Mouse (Mus musculus): ENCODE data around the gene Grasp. TPM values are rescaled to one million over a fixed set of nuclear protein-coding genes. Genes with fewer than 3 reads are reported as not detected.
A peak's percentile ranks its signal among the peaks of the same experiment; 100 is the strongest.

Gene Grasp
- polyA plus RNA-seq, 1 experiment from 2014 or later, result 0.35 TPM

DNA sequence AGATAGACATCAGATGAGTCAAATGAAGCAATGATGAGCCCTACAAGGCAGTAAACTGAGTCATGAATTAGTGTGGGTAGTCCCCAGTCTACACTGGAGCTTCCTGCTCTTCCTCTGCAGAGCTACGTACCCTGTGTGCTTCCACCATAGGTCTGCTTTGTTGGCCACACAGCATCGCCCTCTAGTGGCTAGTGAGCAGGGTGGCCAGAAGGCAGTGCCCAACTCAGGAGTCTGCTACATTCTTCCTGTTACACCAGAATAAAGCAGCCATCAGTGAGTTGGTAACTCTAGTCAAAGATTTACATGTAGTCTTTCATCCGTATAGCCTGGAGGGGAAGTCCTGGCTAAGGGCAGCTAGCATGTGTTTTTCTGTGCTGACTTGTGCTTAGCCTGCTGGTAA, 25.8 kb upstream of the Grasp start:
- Histone ChIP-seq H3K4me3 (ENCODE audit: low read depth, low read length) (no peak overlapping the region), H3K36me3 (replicated peaks; ENCODE audit: insufficient read depth, low read length) (peaks cover 29% of the 10 kb centered on the region), H3K4me1 (ENCODE audit: insufficient read depth) (peaks cover 25% of the 10 kb centered on the region), H3K9me3 (ENCODE audit: low read length) (no peaks in the 10 kb centered on the region), H3K9ac (replicated peaks) (no peak overlapping the region), H3K27me3 (ENCODE audit: insufficient read depth, low read length) (no peaks in the 10 kb centered on the region), H3K27ac (ENCODE audit: low read depth) (no peak overlapping the region), H3K4me2 (ENCODE audit: low read depth, low read length) (no peak overlapping the region)
- TF ChIP-seq CTCF (IDR thresholded peaks at IDR 0.05; ENCODE audit: low read depth), result peak; percentile 93
- TF ChIP-seq EP300 (IDR thresholded peaks at IDR 0.05; ENCODE audit: low read depth), result no peak
- DNase-seq (peak; percentile 72), ATAC-seq (peak; percentile 71)
- 9% methylated on average over 3 of the region's 3 CpGs for WGBS (ENCODE audit: insufficient replicate concordance)

DNA sequence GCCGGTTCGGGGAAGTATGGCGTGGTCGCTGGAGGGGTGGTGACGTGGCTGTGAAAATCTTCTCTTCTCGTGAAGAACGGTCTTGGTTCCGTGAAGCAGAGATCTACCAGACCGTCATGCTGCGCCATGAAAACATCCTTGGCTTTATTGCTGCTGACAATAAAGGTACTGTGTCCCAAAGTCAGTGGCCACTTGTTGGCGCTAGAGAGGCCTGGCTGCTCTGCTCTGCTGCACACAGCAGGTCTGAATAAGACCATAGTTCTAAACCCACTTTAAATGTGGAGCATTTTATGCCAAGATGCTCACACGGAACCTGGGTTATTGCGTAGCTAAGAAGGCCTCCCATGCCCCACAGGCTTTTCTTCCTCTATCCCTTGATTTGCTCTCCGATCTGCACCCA, 25.1 kb upstream of the Grasp start:
- Histone ChIP-seq H3K9ac (replicated peaks) (no peak overlapping the region), H3K9me3 (ENCODE audit: low read length) (no peaks in the 10 kb centered on the region), H3K4me2 (ENCODE audit: low read depth, low read length) (no peak overlapping the region), H3K4me3 (ENCODE audit: low read depth, low read length) (no peak overlapping the region), H3K27me3 (ENCODE audit: insufficient read depth, low read length) (no peaks in the 10 kb centered on the region), H3K36me3 (replicated peaks; ENCODE audit: insufficient read depth, low read length) (peaks cover 29% of the 10 kb centered on the region), H3K27ac (ENCODE audit: low read depth) (no peak overlapping the region), H3K4me1 (ENCODE audit: insufficient read depth) (peaks cover 20% of the 10 kb centered on the region)
- 87% methylated on average over 14 of the region's 14 CpGs for WGBS (ENCODE audit: insufficient replicate concordance)
- no peak for ATAC-seq
- DNase-seq, result no peak
- TF ChIP-seq CTCF (IDR thresholded peaks at IDR 0.05; ENCODE audit: low read depth) (peak; percentile 46), EP300 (IDR thresholded peaks at IDR 0.05; ENCODE audit: low read depth) (no peak)

DNA sequence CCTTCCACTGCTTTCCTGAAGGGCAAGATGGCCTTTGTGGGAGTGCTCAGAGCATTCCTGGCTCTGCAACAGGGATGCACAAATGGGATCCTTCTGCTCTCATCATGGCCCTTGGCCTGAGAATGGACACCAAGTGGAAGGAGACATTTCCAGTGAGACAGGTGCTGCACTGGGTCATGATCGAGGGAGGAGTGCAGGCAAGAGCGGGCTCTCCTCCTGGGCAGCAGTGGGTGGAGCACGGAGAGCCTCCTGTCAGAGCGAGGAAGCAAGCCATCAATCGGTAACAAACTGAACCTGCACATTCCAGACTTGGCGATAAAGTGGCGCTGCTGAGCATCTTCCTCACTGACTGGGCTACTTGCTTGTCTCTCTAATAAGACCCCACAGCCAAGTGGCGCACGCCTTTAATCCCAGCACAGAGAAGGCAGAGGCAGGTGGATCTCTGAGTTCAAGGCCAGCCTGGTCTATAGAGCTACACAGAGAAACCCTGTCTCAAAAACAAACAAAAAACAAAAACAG, 23.2 kb upstream of the Grasp start:
- TF ChIP-seq EP300 (IDR thresholded peaks at IDR 0.05; ENCODE audit: low read depth) (no peak), CTCF (IDR thresholded peaks at IDR 0.05; ENCODE audit: low read depth) (no peak)
- H3K36me3 ChIP-seq (replicated peaks; ENCODE audit: insufficient read depth, low read length), result peaks cover 34% of the 10 kb centered on the region
- no peak overlapping the region for H3K4me2 ChIP-seq (ENCODE audit: low read depth, low read length)
- H3K9me3 ChIP-seq (ENCODE audit: low read length), result no peaks in the 10 kb centered on the region
- no peak for ATAC-seq
- no peak for DNase-seq
- peaks cover 2% of the 10 kb centered on the region; the same call in 1 of the 2 replicates for H3K4me1 ChIP-seq (ENCODE audit: insufficient read depth)
- WGBS (ENCODE audit: insufficient replicate concordance), result 90% methylated on average over 9 of the region's 9 CpGs
- H3K27ac ChIP-seq (ENCODE audit: low read depth), result no peak overlapping the region
- H3K27me3 ChIP-seq (ENCODE audit: insufficient read depth, low read length), result no peaks in the 10 kb centered on the region
- no peak overlapping the region for H3K9ac ChIP-seq (replicated peaks)
- no peak overlapping the region for H3K4me3 ChIP-seq (ENCODE audit: low read depth, low read length)

DNA sequence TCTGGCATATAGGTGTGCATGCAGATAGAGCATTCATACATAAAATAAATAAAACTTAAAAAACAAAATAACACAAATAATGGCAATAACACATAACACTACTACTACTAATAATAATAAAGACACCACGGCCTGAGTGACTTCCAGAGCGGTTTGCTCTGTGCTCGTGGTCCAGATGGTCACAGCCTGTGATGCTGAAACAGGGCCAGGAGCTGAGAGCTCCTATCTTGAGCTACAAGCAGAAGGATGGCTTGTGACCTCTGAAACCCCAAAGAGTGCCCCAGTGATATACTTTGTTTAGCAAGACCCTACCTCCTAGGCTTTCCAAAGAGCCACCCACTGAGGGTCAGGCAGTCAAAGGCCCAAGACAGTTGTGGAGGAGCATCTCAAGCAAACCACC, 22.6 kb upstream of the Grasp start:
- Histone ChIP-seq H3K9ac (replicated peaks) (no peak overlapping the region), H3K9me3 (ENCODE audit: low read length) (no peaks in the 10 kb centered on the region), H3K36me3 (replicated peaks; ENCODE audit: insufficient read depth, low read length) (peaks cover 40% of the 10 kb centered on the region), H3K27me3 (ENCODE audit: insufficient read depth, low read length) (no peaks in the 10 kb centered on the region), H3K27ac (ENCODE audit: low read depth) (no peak overlapping the region), H3K4me2 (ENCODE audit: low read depth, low read length) (no peak overlapping the region), H3K4me1 (ENCODE audit: insufficient read depth) (no peaks in the 10 kb centered on the region), H3K4me3 (ENCODE audit: low read depth, low read length) (no peak overlapping the region)
- DNase-seq (no peak), ATAC-seq (no peak)
- TF ChIP-seq EP300 (IDR thresholded peaks at IDR 0.05; ENCODE audit: low read depth) (no peak), CTCF (IDR thresholded peaks at IDR 0.05; ENCODE audit: low read depth) (no peak)
- WGBS (ENCODE audit: insufficient replicate concordance), result 83% methylated on average over 3 of the region's 3 CpGs

DNA sequence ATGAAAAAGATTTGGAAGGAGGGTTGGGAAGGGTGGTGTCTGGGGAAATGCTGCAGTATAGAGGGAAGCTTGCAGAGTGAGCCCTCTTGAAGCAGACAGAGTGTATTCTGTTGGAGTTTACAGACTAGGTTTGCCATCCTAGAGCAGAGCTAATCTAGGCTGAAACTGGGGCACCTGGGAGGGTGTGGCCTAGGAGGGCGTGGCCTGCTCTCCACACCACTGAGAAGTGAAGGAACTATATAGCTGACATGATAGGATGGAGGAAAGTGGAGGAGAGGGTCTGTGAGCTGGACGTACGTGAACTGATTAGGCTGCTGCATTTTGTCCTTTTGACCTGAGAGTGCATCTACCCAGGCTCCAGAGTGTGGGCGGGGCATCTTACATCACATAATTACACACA, 20.3 kb upstream of the Grasp start:
- ATAC-seq, result no peak
- H3K9ac ChIP-seq (replicated peaks), result no peak overlapping the region
- no peak for DNase-seq
- H3K4me1 ChIP-seq (ENCODE audit: insufficient read depth), result no peaks in the 10 kb centered on the region
- TF ChIP-seq EP300 (IDR thresholded peaks at IDR 0.05; ENCODE audit: low read depth) (no peak), CTCF (IDR thresholded peaks at IDR 0.05; ENCODE audit: low read depth) (no peak)
- no peak overlapping the region for H3K27ac ChIP-seq (ENCODE audit: low read depth)
- H3K27me3 ChIP-seq (ENCODE audit: insufficient read depth, low read length), result no peaks in the 10 kb centered on the region
- H3K9me3 ChIP-seq (ENCODE audit: low read length), result no peaks in the 10 kb centered on the region
- 65% methylated on average over 4 of the region's 4 CpGs for WGBS (ENCODE audit: insufficient replicate concordance)
- H3K4me3 ChIP-seq (ENCODE audit: low read depth, low read length), result no peak overlapping the region
- peaks cover 41% of the 10 kb centered on the region for H3K36me3 ChIP-seq (replicated peaks; ENCODE audit: insufficient read depth, low read length)
- H3K4me2 ChIP-seq (ENCODE audit: low read depth, low read length), result no peak overlapping the region

DNA sequence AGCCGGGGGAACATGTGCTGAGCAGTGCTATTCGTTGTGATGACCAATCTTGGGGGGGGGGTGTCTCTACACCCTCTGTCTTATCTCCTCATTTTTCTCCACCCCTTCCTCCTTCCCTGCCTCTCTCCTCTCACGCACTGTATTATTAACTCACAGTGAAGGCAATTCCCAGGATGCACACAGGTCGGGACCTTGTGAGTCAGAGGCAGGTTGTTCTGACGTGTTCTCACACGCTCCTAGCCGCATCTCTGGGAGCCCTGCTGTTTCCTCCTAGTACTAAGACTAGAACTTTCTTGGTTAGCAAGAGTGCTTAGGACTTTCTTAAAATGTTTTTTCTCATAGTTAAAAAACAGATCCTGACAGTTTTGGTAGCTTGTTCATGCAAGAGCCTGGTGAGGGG, 19.2 kb upstream of the Grasp start:
- 80% methylated on average over 7 of the region's 7 CpGs for WGBS (ENCODE audit: insufficient replicate concordance)
- no peaks in the 10 kb centered on the region for H3K4me1 ChIP-seq (ENCODE audit: insufficient read depth)
- H3K9me3 ChIP-seq (ENCODE audit: low read length), result no peaks in the 10 kb centered on the region
- H3K36me3 ChIP-seq (replicated peaks; ENCODE audit: insufficient read depth, low read length), result peaks cover 46% of the 10 kb centered on the region
- H3K9ac ChIP-seq (replicated peaks), result no peak overlapping the region
- H3K27me3 ChIP-seq (ENCODE audit: insufficient read depth, low read length), result no peaks in the 10 kb centered on the region
- H3K4me3 ChIP-seq (ENCODE audit: low read depth, low read length), result no peak overlapping the region
- TF ChIP-seq EP300 (IDR thresholded peaks at IDR 0.05; ENCODE audit: low read depth) (no peak), CTCF (IDR thresholded peaks at IDR 0.05; ENCODE audit: low read depth) (no peak)
- H3K27ac ChIP-seq (ENCODE audit: low read depth), result no peak overlapping the region
- H3K4me2 ChIP-seq (ENCODE audit: low read depth, low read length), result no peak overlapping the region
- DNase-seq (no peak), ATAC-seq (no peak)

DNA sequence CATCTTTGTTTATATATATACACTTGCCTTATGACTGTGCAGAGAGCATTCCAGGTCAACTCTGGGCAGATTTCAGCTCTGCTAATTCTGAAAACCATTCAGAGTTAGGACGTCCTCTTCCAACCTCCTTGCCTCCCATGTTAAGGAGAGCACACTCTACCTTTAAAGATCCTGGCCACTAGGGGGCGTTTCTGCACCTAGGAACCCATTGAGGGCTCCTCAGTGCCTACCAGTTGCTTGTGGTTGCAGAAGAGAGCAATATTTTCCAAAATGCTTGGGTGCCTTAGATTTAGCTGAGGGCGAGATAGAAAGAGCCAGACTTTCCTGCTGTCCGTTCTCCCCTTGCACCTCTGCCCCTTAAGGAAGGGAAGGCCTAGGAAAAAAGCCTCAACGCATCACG, 13.8 kb upstream of the Grasp start:
- Histone ChIP-seq H3K36me3 (replicated peaks; ENCODE audit: insufficient read depth, low read length) (peaks cover 27% of the 10 kb centered on the region), H3K27me3 (ENCODE audit: insufficient read depth, low read length) (no peaks in the 10 kb centered on the region), H3K9ac (replicated peaks) (no peak overlapping the region), H3K4me1 (ENCODE audit: insufficient read depth) (no peaks in the 10 kb centered on the region), H3K4me3 (ENCODE audit: low read depth, low read length) (no peak overlapping the region), H3K27ac (ENCODE audit: low read depth) (no peak overlapping the region), H3K9me3 (ENCODE audit: low read length) (no peaks in the 10 kb centered on the region), H3K4me2 (ENCODE audit: low read depth, low read length) (no peak overlapping the region)
- DNase-seq (peak; percentile 72), ATAC-seq (no peak)
- 66% methylated on average over 6 of the region's 6 CpGs for WGBS (ENCODE audit: insufficient replicate concordance)
- no peak for TF ChIP-seq EP300 (IDR thresholded peaks at IDR 0.05; ENCODE audit: low read depth)
- peak; percentile 79 for TF ChIP-seq CTCF (IDR thresholded peaks at IDR 0.05; ENCODE audit: low read depth)

All from liver, postnatal 0 days (tissue).